Mouse (Mus musculus) bone marrow macrophage, adult 2 months (primary cell): ENCODE data around the gene Dnaic2.

Experiments
- CTCF ChIP-seq: IDR thresholded peaks from 2 replicates; pipeline ENCODE4 v1.5.1; 2012; ENCODE audit warnings: low read depth, mild to moderate bottlenecking, low read length, moderate library complexity
- POLR2A ChIP-seq: IDR thresholded peaks from 2 replicates; pipeline ENCODE4 v1.6.1; 2012; ENCODE audit warnings: mild to moderate bottlenecking, low read depth, low read length, borderline replicate concordance

- TF ChIP-seq CTCF, result peak; percentile 78
- no peak for TF ChIP-seq POLR2A
Observed at GRCm38 (mm10) chr11:114745134-114745533, 17.9 kb downstream of the Dnaic2 start.
